Mouse (Mus musculus): Measurements from ENCODE around the gene Akap4.

Gene Akap4

DNA sequence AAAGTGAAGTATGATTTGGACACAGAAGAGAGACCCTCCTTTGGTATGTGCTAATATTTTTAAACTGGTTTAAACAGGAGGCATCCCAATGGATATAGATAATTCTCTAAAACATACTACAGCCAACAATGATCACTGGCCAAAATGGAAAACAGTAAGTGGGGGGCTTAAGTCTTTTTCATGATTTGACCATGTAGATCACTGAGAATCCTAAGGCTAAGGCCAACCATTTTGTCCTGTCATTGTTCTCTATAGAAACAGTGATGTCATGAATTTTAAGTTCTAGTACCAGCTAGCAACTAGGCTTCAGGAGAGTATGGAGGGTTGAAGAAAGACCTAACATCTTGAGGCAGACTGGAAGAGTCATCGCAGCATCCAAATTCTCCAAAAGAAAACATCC, at the start of gene Akap4:
Gene Akap4 (plus strand): TSS at position 301 of the 400 bp plus-strand sequence.
- DNase-seq = no peak

DNA sequence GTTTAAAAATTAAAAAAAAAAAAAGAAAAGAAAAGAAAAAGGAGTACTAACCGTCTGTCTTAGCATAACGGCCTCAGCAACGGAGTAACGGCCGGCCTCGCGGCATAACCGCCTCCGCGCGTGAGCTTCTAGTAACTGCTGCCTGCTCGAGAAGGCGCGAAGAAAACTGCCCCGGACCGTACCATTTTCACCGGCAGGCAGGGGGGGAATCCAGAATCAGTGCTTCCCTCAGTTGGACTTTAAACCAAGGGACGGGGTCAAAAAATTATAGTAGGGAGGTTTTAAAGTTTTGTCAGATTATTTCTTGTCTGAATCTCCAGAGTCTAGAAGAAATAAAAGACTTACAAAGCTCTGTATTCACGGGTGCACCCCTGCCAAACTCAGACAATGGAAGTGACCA, 25.8 kb upstream of the Akap4 start, which contains the start of gene Ccnb3:
Gene Ccnb3 (minus strand): TSS at position 101 of the 400 bp plus-strand sequence.
- no peak for DNase-seq

DNA sequence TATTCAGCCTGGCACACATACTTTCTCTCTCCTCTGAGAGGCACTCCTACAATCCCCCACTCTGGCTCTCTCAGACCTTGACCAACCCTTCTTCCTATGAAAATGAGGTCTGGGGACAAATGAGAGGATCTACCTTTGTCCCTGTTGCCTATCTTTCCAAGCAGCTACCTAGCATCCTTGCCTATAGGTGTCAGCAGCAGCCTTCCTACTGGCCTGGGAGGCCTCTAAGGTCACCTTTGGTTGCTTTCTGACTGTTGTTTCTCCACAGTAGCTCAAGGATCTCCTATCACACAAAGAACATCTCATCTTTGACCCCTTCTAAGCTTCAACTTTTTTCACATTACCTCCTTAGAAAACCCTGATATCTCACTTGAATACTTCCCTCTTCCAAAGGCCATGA, 10.3 kb upstream of the Akap4 start:
- no peak for DNase-seq

DNA sequence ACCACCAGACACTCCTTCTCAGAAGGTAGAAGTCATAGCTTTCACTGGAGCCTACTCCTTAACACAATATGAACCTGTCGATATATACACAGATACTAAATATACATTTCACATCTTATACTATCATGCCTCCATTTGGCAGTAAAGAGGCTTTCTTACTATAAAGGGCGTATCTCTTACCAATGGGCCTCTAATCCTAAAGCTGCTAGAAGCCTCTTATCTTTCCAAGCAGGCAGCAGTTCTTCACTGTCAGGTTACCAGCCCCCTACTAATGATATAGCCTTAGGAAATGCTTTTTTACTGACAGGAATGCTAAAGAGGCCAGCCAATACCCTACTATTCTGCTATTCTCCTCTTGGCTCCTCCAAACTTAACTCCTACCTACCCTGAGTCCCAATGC, 9.7 kb upstream of the Akap4 start:
- DNase-seq = no peak

DNA sequence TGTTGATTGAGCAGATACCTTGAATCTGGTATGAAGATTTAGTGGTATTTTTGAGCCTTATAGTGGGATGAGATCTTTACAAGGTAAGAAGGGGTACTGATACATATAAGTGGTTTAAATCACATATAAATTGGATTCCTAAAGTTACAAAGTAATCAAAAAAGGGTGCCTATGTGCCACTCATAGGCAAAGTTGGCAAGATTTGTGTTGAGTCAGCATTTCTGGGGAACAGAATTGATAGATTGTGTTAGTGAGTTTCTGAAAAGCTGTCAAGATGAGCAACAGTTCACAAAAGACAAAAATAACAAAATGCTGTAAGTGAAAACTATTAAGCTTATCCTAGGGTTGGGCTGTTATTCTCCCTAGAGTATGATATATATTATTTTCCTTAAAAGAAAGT, 3.2 kb upstream of the Akap4 start:
- DNase-seq = no peak

DNA sequence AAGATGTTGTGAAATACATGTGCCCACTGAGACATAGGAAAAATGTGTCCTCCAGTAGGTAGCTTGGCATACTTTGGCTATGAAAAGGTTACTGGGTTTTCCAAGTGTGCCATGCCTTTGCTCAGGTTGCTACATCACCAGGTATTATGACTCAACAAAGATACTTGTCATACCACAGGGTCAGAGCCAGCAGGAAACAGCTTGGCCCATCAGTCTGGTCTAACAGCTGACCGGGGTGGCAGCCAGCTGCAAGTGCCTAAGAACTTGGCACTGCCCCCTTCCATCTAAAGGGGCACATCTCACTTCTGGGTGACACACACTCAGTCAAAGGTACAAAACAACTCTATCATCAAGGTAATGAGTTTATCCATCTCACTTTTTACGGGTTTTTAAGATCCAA, 683 bp downstream of the Akap4 start:
- no peak for DNase-seq

DNA sequence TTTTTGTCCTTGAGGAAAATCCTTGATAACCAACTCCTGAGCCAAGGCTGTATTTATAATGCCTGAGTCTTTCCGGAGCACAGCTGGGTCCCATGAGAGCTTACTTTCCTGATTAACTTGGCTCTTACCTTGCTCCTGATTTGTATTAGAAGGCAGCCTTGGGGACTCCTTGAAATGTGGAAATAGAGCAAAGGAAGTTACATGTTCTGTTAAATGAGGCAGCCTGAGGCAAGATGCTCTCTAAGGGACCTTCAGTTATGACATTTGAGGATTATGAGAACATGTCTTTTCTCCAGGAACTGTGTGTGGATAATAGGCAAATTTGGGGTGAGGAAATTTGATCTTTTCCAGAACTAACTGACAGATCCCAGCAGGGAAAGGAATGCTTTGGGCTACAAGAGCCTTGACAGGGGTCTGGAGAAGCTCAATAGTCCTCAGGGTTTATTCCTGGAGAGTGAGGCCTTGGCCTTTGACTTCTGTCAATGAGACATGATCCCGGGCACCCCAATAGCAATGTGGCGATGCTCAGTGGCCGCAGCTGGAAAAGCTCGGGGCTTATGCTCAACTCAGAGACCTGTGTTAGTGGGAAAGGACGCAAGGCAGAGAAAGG, 12.6 kb downstream of the Akap4 start:
- peak; percentile 13 for DNase-seq

DNA sequence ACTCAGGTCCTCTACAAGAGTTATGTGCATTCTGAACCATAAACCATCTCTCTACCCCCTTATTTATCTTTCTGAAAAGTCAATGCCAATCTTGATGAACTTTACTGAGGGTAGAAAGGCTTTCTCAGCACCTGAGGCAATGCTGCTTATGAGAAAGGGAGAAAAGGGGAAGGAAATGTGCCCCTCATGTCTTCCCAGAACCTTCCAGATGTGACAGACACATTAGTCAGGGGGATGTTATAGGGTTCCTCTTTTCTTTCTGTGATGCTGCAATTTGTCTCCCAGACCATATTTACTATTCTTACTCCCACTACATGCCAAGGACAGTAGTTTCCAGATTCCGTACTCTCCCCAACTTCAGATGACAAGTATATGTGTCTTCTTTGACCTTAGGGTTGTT, 18.6 kb downstream of the Akap4 start:
- no peak for DNase-seq

DNA sequence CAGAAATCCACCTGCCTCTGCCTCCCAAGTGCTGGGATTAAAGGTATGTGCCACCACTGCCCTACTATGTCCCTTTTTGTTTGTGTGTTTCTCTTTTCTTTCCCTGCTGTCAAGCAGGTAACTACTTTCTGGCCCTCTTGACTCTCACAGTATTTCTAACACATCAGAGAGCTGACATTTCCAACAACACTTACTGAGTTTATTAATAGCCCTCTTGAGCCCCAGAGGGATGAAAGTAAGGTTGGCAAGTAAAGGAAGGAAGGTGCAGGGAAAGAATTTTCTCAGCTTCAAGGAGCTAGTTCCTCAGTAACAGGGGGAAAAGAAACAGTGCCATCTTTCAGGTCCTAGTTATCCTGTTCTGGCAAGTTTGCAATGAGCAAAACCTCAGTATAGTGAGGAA, 23.0 kb downstream of the Akap4 start:
- no peak for DNase-seq

DNA sequence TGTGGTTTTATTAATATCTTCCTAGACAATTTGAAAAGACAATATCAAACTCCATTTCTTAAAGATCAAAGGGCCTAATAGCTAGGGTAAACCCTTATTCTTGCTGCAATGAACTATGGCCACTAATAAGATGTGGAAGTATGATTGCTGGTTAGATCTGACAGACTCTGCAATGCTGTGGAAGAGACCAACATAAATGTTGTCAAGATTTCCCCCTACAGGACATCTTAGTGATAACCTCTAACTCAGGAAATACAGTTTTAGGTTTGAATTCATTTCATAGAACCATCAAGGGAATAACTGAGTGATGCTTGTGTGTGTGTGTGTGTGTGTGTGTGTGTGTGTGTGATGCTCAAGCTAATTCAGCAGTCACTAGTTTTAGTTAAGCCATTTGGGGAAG, 35.0 kb downstream of the Akap4 start:
- no peak for DNase-seq

DNA sequence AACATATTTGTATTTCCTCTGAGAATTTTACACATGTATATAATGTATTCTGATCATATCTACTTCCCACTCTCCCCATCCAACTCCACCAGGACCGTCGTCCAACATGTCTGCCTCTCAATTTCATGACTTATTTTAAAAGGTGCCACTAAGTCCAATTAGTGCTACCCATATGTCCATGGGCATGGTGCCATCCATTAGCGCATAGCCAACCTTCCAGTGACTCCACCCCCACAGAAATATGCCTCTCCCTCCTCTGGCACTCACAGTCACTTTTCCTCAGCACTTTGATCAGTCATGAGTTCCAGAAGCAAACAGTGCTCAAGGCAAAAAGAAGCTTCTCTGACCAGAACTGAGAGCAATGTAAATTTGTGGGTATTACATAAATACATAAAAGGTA, 47.6 kb downstream of the Akap4 start:
- no peak for DNase-seq

DNA sequence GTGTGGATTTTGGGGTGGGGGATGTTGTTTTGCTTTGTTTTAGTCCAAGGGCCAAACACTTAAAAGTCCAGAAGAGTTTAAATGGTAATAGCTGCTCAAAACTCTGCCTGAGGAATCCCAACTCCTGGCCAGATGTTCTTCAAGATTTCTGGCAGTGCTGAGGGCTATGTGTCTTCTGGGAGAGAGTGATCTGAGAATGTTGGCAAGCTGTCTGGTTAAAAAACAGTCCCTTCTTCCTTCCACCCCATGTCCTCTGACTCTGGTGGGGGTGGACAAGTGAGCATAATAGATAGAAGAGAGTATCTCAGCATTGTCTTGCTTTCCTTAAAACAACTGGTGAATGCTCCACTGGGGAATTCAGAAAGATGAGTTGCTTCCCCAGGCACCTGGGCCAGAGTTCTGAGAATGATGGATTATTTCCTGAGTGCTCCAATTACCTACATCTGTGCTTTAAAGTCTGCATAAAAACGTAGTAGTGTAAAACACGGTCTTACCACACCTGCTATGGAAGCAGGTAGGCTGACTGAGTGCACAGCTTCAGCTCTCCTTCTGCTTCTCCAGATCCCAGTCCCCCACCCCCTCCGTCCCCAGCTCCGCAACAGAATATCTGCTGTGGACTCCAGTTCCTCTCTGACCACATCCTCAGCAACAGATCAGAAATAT, 54.4 kb downstream of the Akap4 start:
- no peak for DNase-seq
